Mouse (Mus musculus) testis, postnatal 10 days (tissue): ENCODE measurements at regions not wholly inside any gene's neighbourhood (a gene's known extent, or its start where the extent isn't known, plus 50 kb on each side); places are given as distances from the start of the nearest gene placed in this dataset.
"Not testable (repeated sequence)": the region's sequence is repeated elsewhere in the genome, so short reads cannot be mapped to it uniquely, and the experiment has no call there.

ENCODE experiments used
- DNase-seq: peaks from one replicate; pipeline ENCODE4 v3.0.0; 2021; ENCODE audit warnings: low spot score

- peak; percentile 56 for DNase-seq
Observed at GRCm38 (mm10) chr12:69524337-69525035, 58.3 kb downstream of the Vcpkmt start.

- DNase-seq = no peak
Observed at GRCm38 (mm10) chr12:69519869-69520268, 63.0 kb downstream of the Vcpkmt start.

GRCm38 (mm10) chr12:69519028-69519427 lies 63.8 kb downstream of the Vcpkmt start:
- no peak for DNase-seq

GRCm38 (mm10) chr12:69517616-69518015 lies 65.2 kb downstream of the Vcpkmt start:
- DNase-seq = no peak

GRCm38 (mm10) chr12:69516314-69516916 lies 66.4 kb downstream of the Vcpkmt start:
- DNase-seq = no peak

GRCm38 (mm10) chr12:69515850-69516249 lies 67.0 kb downstream of the Vcpkmt start:
- DNase-seq = no peak

GRCm38 (mm10) chr12:69515117-69515516 lies 67.7 kb downstream of the Vcpkmt start:
- no peak for DNase-seq

- DNase-seq = no peak
Observed at GRCm38 (mm10) chr12:69513166-69513565, 69.7 kb downstream of the Vcpkmt start.

- no peak for DNase-seq
Observed at GRCm38 (mm10) chr12:69510736-69511135, 72.1 kb downstream of the Vcpkmt start.

GRCm38 (mm10) chr12:69509180-69509579 lies 73.6 kb downstream of the Vcpkmt start:
- DNase-seq = not testable (repeated sequence)

- DNase-seq = no peak
Observed at GRCm38 (mm10) chr12:69507906-69508305, 74.9 kb downstream of the Vcpkmt start.

- DNase-seq = no peak
Observed at GRCm38 (mm10) chr12:69507333-69507732, 75.5 kb downstream of the Vcpkmt start.

GRCm38 (mm10) chr12:69502706-69503070 lies 80.1 kb downstream of the Vcpkmt start:
- DNase-seq = no peak

- DNase-seq = peak; percentile 84
Observed at GRCm38 (mm10) chr12:69501783-69502705, 80.8 kb downstream of the Vcpkmt start.

- no peak for DNase-seq
Observed at GRCm38 (mm10) chr12:69501346-69501730, 81.5 kb downstream of the Vcpkmt start.

GRCm38 (mm10) chr12:69500600-69501345 lies 82.1 kb downstream of the Vcpkmt start:
- DNase-seq = peak; percentile 63

- peak; percentile 79 for DNase-seq
Observed at GRCm38 (mm10) chr12:69497121-69497520, 85.7 kb downstream of the Vcpkmt start.

- no peak for DNase-seq
Observed at GRCm38 (mm10) chr12:69496341-69496904, 86.4 kb downstream of the Vcpkmt start.

- no peak for DNase-seq
Observed at GRCm38 (mm10) chr12:69495776-69496175, 87.1 kb downstream of the Vcpkmt start.

GRCm38 (mm10) chr12:69494648-69495047 lies 88.2 kb downstream of the Vcpkmt start:
- DNase-seq = no peak

GRCm38 (mm10) chr12:69489686-69490085 lies 93.1 kb downstream of the Vcpkmt start:
- no peak for DNase-seq

- DNase-seq = no peak
Observed at GRCm38 (mm10) chr12:69486903-69487302, 95.9 kb downstream of the Vcpkmt start.
